Mouse (Mus musculus) midbrain, postnatal 0 days (tissue): ENCODE measurements around the gene Olfr1506. TPM values are rescaled to one million over a fixed set of nuclear protein-coding genes. Genes with fewer than 3 reads are reported as not detected.
"Not testable (repeated sequence)": the region's sequence is repeated elsewhere in the genome, so short reads cannot be mapped to it uniquely, and the experiment has no call there.

ENCODE experiments used
- ATAC-seq: fragments of 200-750 bp; cut with Nextera tagmentation; 2 replicates; pipeline ENCODE4 v1.8.0; 2017; ENCODE audit warnings: moderate number of reproducible peaks, mild to moderate bottlenecking, moderate TSS enrichment, moderate library complexity; ENCODE audit not compliant: low FRiP score
- DNase-seq: peaks from one replicate; pipeline ENCODE4 v3.0.0-alpha.2; 2015; ENCODE audit warnings: low spot score
- H3K27ac ChIP-seq: fragments of 300-500 bp; sonication (generic); 2 replicates; pipeline ENCODE4 v1.5.1; 2014; ENCODE audit warnings: low read depth, mild to moderate bottlenecking, low read length, mixed read lengths
- H3K27me3 ChIP-seq: fragments of 300-500 bp; sonication (generic); 2 replicates; pipeline ENCODE4 v1.6.1; 2014; ENCODE audit warnings: low read length, control low read depth, mixed read lengths; ENCODE audit not compliant: insufficient read depth
- H3K36me3 ChIP-seq: fragments of 300-500 bp; sonication (generic); 2 replicates; pipeline ENCODE4 v1.6.1; 2014; ENCODE audit warnings: low read length, control low read depth, mixed read lengths; ENCODE audit not compliant: insufficient read depth
- H3K4me1 ChIP-seq: fragments of 300-500 bp; sonication (generic); 2 replicates; pipeline ENCODE4 v1.6.1; 2014; ENCODE audit warnings: mild to moderate bottlenecking, control low read depth, antibody characterized with exemption, low read length, mixed read lengths; ENCODE audit not compliant: insufficient read depth
- H3K4me2 ChIP-seq: fragments of 300-500 bp; sonication (generic); 2 replicates; pipeline ENCODE4 v1.6.1; 2014; ENCODE audit warnings: low read depth, mild to moderate bottlenecking, low read length, mixed read lengths; ENCODE audit not compliant: poor library complexity, severe bottlenecking
- H3K4me3 ChIP-seq: fragments of 300-500 bp; sonication (generic); 2 replicates; pipeline ENCODE4 v1.5.1; 2014; ENCODE audit warnings: low read depth, mild to moderate bottlenecking, low read length, moderate library complexity
- H3K9ac ChIP-seq: fragments of 300-500 bp; sonication (generic); replicated peaks from 2 replicates; pipeline ENCODE4 v1.6.1; 2014; ENCODE audit warnings: mild to moderate bottlenecking, low read length, moderate library complexity, mixed read lengths; ENCODE audit not compliant: poor library complexity, severe bottlenecking
- H3K9me3 ChIP-seq: fragments of 300-500 bp; sonication (generic); 2 replicates; pipeline ENCODE4 v1.6.1; 2016; ENCODE audit warnings: low read length, control low read depth
- CTCF ChIP-seq: IDR thresholded peaks from 2 replicates; pipeline ENCODE4 v1.5.1; 2016; ENCODE audit warnings: antibody characterized with exemption, mild to moderate bottlenecking
- WGBS: fragments of 180-500 bp; shearing (Covaris S2); extraction: QIAGEN DNeasy Blood & Tissue Kit; methylation state at CpG from one replicate; pipeline ENCODE4 v1.1.7; 2014; 5-methylcytosine and 5-hydroxymethylcytosine counted together
- polyA plus RNA-seq: library from polyadenylated mRNA; unstranded; fragments of >200 nt; fragmentation: Nextera tagmentation; extraction: Ambion mirVana; gene quantifications from 2 replicates; pipeline ENCODE4 v1.2.1, GENCODE M21; 2015
- total RNA-seq: library from RNA; depleted of rRNA; stranded (reverse); fragments of >200 nt; gene quantifications from 2 replicates; pipeline ENCODE4 v1.2.3, GENCODE M21; 2014; rRNA removed

The Olfr1506 gene
- total RNA-seq (not detected in 2 replicates), polyA plus RNA-seq (not detected in 2 replicates)

DNA sequence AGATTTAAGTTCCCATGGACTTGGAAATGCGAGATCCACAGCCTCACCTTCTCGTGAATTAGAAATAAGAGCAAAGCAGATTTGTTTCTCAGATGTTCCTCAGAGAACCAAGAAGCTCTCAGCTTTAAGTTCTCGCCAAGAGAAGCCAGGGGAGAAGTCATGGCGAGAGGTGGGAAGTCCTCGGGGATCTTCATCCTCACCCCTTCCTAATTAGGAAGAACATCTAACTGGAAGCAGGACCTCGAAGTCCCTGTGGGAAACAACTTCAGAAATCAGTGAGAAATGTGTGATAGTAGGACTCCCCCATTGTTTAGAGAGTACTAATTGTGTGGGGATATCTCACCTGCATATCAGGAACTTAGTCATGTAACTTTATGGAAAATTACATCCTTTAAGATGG lies at the start of gene Olfr1506:
Olfr1506 (minus strand) TSS at position 101 of the 400 bp plus-strand sequence.
- WGBS = no CpG with 5 or more reads among the region's 6 CpGs
- H3K9me3 ChIP-seq, H3K9ac ChIP-seq, H3K4me2 ChIP-seq, H3K4me1 ChIP-seq, H3K4me3 ChIP-seq, ATAC-seq, H3K27ac ChIP-seq, DNase-seq, H3K36me3 ChIP-seq, H3K27me3 ChIP-seq: not testable (repeated sequence)

DNA sequence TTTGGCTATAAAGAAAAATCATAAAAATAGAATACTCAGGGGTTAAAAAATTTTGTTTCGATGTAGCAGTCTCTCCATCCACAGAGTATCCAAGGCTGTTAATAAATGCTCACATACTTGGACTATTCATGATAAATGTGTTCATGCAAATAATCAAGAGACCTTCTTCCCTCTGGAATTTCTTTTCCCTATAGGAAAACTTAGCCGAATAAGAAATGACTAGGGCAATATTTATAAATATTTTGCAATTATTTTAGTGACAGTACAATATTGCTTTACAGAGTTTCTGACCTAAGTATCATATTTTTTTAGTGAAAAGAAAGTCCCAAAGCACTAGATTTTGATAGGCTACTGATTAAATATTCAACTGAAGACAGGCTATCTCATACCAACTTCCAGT lies 46.6 kb upstream of the Olfr1506 start, which contains the start of gene Olfr1271:
Olfr1271 (minus strand) TSS at position 101 of the 400 bp plus-strand sequence.
- no peak within 1 kb of the TSS for H3K4me2 ChIP-seq
- H3K27ac ChIP-seq = no peak within 1 kb of the TSS
- no peaks in the 10 kb centered on the region for H3K4me1 ChIP-seq
- no peaks in the 10 kb centered on the region for H3K36me3 ChIP-seq
- H3K9ac ChIP-seq = no peak within 1 kb of the TSS
- no peaks in the 10 kb centered on the region for H3K27me3 ChIP-seq
- ATAC-seq (no peak), DNase-seq (no peak)
- 87% methylated on average over 2 of the region's 2 CpGs for WGBS
- no peaks in the 10 kb centered on the region for H3K9me3 ChIP-seq
- TF ChIP-seq CTCF = no peak
- H3K4me3 ChIP-seq = no peak within 1 kb of the TSS

DNA sequence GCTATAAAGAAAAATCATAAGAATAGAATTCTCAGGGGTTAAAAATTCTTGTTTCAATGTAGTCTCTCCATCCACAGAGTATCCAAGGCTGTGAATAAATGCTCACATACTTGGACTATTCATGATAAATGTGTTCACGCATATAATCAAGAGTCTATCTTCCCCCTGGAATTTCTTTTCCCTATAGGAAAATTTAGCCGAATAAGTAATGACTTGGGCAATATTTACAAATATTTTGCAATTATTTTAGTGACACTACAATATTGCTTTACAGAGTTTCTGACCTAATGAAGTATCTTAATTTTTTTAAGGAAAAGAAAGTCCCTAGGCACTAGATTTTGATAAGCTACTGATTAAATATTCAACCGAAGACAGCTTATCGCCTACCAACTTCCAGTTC lies 33.2 kb upstream of the Olfr1506 start, which contains the start of gene Olfr142:
Olfr142 (minus strand) TSS at position 101 of the 400 bp plus-strand sequence.
- TF ChIP-seq CTCF = no peak
- no peaks in the 10 kb centered on the region for H3K36me3 ChIP-seq
- H3K9me3 ChIP-seq = no peaks in the 10 kb centered on the region
- ATAC-seq (no peak), DNase-seq (no peak)
- no peak within 1 kb of the TSS for H3K4me3 ChIP-seq
- no peaks in the 10 kb centered on the region for H3K27me3 ChIP-seq
- H3K9ac ChIP-seq = no peak within 1 kb of the TSS
- no peaks in the 10 kb centered on the region for H3K4me1 ChIP-seq
- no peak within 1 kb of the TSS for H3K4me2 ChIP-seq
- WGBS = 88% methylated on average over 4 of the region's 4 CpGs
- no peak within 1 kb of the TSS for H3K27ac ChIP-seq

DNA sequence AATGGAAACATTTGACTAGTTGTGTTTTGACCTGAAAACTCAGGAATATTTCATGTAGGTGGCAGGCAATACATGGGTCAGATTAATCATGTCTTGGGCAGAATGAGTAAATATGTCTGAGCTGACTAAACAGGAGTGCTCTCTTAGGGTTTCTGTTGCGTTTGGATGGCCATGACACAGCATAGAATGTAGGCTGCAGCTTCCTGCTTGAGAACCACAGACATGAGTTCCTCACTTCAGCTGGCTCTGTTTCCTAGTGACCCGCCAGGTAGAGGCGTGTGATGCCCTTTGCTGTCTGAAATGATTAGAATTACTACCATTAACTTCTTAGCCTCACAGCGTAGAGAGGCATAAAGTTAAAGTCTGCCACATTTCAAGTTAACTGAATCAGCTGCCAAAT lies 24.7 kb downstream of the Olfr1506 start:
- not testable (repeated sequence) for H3K36me3 ChIP-seq, ATAC-seq, H3K9ac ChIP-seq, H3K4me1 ChIP-seq, DNase-seq, H3K4me2 ChIP-seq, H3K9me3 ChIP-seq, H3K27ac ChIP-seq, H3K4me3 ChIP-seq, H3K27me3 ChIP-seq
- WGBS = no CpG with 5 or more reads among the region's 4 CpGs

DNA sequence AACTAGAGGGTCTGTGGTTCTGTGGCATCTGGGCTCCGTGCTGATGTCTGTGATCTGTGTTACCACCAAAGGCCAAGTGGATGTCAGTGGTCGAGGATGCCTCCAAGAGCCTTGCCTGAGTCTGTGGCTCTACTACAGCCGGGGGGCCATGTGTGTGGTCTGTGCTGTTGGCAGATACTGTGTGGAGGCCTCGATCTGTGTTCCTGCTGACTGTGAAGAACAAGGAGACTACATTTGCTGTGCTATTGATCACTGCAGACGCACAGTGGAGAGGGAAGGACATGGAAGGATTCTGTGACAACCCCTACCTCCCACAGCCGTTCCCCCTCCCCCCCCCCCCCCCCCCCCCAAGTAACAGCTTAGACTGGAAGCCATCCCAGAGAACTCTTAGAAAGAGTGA lies 29.0 kb downstream of the Olfr1506 start:
- not testable (repeated sequence) for H3K4me1 ChIP-seq, H3K4me3 ChIP-seq, DNase-seq, H3K27me3 ChIP-seq, H3K27ac ChIP-seq, H3K9ac ChIP-seq, H3K9me3 ChIP-seq, H3K36me3 ChIP-seq, H3K4me2 ChIP-seq
- peak; percentile 44 for ATAC-seq
- no CpG with 5 or more reads among the region's 6 CpGs for WGBS

DNA sequence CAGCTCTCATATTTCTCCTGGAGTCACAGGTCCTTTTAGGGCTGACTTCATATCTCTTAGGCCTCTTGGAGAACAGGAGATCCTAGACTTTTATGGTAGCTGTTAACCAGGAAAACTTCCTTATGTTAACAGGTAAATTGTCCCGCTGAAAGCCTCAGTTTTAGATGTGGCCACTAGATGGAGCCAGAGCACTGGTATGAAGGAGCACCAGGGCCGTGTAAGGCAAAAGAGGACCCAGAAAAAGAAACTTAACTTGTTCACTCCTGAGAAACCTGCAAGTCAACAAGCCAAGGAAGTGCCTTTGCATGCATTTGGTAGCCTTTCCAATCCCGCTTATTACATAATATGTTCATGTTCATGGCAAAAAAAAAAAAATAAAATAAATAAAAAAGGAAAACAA lies 29.5 kb downstream of the Olfr1506 start:
- H3K4me2 ChIP-seq = not testable (repeated sequence)
- ATAC-seq = peak; percentile 56; the same call in 1 of the 2 replicates

DNA sequence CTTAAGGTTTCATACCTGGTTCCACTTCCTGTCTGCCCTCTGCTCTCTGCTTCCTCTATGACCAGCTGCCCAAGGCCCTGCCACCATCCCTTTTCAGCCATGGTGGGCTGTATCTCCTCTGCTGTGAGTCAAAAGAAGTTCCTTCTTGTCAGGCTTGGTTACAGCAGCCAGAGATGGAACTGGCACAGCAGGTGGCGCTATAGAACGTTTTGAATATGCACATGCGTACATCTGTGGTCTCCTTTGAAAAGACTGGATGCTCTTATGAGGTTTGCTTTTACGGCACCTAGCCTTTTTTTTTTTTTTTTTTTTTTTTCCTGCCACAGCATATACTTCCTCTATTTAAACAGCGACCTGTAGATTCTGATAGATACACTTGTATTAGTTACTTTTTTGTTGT lies 37.2 kb downstream of the Olfr1506 start:
- not testable (repeated sequence) for H3K4me3 ChIP-seq, H3K27me3 ChIP-seq, H3K27ac ChIP-seq, H3K9me3 ChIP-seq, H3K4me1 ChIP-seq, H3K4me2 ChIP-seq, DNase-seq, ATAC-seq, H3K9ac ChIP-seq, H3K36me3 ChIP-seq
- WGBS = no CpG with 5 or more reads among the region's 5 CpGs

More for the DNA sequence above, 29.5 kb downstream of the Olfr1506 start:
- H3K9ac ChIP-seq, H3K4me3 ChIP-seq, H3K9me3 ChIP-seq, DNase-seq, H3K27me3 ChIP-seq, H3K27ac ChIP-seq, H3K4me1 ChIP-seq, H3K36me3 ChIP-seq: not testable (repeated sequence)
- WGBS = no CpG with 5 or more reads among the region's 3 CpGs

DNA sequence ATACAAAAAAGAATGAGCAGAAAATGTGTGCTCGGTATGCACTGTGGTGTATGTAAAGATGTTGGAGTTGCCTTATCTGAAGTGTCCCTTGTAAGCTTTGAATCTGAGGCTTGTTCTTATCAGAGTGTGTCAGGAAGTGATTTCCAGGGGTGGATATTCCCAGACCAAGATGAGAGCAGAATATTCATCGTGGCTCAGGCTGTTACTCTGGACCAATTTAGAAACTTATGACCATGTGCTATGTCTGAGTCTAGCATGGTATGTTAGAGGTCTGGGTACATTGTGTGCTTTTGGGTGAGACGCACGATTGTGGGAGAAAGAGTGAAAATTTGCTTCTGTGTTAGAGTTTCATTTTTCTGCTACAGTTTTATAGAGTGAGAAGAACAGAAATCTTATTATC lies 38.2 kb downstream of the Olfr1506 start:
- not testable (repeated sequence) for H3K4me3 ChIP-seq, H3K9me3 ChIP-seq, DNase-seq, H3K27ac ChIP-seq, ATAC-seq, H3K9ac ChIP-seq, H3K4me1 ChIP-seq, H3K4me2 ChIP-seq, H3K36me3 ChIP-seq, H3K27me3 ChIP-seq
- WGBS = no CpG with 5 or more reads among the region's 4 CpGs
